Mouse (Mus musculus) naive thymus-derived CD4-positive, alpha-beta T cell, adult 2 months (primary cell): ENCODE measurements around the gene Cd164l2.

Experiments used
- DNase-seq: peaks from one replicate; pipeline ENCODE4 v3.0.0-alpha.2; 2011; ENCODE audit warnings: low read depth

Gene Cd164l2

DNA sequence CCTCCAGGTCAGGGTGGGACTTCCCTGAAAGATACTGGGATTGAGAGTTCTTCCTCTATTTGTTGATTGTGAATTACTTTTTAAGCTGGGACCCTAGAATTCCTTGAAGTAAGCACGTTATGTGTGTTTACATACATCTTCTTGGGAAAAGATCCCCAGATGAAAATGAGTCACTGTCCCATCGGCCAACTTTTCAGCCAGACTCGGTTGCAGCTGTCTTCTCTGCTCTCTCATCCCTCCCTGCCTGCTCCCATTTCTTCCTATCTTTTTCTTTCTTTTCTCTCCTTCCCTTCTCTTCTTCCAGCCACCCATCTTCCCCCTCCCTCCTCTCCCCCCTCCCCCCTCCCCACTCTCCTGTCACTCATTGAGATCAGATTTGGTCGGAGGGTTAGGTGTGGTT lies 16.9 kb upstream of the Cd164l2 start:
- no peak for DNase-seq

DNA sequence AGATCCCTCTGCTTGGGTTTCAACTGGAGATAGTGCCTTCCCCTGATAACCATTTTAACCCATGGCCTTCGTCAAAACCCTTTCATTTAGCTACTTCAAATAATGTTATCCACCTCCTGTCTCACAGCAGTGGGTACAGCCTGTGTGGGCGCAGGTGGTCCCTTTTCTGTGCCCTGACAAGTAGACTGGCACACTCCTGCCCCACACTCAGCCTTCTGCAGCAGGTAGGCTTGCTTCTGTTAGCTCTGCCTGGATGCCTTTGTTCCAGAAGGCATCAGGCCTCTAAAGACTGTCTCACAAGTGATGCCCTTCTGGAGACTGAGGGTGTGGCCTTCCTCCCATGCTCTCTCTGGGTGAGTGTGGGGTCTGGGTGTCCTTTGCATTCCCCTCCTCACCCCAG lies 15.8 kb upstream of the Cd164l2 start:
- DNase-seq, result no peak

DNA sequence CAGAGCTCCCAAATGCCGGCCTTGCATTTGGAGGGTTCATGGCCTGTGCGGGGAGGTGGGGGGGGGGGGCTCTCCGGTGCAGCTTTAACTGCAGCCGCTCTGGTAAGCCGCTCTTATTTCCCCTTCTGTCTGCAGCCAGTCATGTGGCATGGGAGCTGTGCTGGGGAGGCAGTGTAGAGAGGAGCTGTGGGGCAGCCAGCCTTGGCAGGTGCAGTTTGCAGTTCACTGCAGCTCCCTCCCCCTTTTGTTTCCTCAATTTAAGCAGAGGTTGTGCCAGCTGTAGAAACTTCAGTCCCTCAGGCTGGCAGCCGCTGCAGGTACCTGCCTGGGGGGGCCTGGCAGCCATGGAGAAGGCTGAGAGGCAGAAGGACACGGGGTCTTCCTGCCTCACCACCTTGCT lies 15.1 kb upstream of the Cd164l2 start:
- no peak for DNase-seq

DNA sequence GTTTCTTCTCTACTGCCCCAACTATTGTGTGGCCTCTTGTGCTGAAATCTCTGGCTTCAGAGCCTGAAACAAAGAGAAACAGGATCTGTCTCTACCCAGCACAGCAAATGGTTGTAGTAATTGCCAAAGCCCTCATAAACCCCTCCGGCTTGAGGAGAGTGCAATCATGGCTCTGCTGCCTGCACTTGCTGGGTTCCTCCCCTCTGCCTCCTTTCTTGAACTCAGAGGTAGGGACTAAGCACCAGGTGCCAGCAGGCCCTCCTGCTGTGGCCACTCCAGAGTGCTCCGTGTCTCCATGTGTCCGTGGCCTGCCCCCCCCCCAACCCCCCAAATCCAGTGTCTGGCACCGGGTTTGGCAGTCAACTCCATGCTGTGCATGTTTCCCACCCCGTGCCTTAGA lies 14.6 kb upstream of the Cd164l2 start:
- no peak for DNase-seq

DNA sequence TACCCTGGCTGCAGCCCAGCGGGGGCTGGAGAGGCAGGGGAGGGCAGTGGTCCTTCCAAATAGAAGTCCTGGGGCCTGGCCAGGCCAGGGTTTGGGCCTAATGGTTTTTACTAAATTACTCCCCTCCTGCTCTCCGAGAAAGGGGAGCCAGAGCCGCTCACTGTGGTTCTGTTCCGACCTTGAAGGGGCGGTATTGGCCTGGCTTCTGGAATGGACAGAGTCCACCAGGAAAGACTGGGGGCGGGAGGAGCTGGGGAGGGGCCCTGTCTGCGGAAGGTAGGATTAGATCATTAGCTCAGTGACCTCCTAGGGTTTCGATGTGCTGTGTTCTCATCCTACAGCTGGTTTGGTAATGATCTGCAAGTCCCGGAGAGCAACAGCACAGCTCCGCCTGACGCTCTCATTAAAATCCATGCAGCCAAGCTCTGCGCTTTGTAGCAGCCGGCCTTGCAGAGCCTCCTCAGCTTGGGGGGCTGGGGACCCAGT lies 14.1 kb upstream of the Cd164l2 start:
- no peak for DNase-seq

DNA sequence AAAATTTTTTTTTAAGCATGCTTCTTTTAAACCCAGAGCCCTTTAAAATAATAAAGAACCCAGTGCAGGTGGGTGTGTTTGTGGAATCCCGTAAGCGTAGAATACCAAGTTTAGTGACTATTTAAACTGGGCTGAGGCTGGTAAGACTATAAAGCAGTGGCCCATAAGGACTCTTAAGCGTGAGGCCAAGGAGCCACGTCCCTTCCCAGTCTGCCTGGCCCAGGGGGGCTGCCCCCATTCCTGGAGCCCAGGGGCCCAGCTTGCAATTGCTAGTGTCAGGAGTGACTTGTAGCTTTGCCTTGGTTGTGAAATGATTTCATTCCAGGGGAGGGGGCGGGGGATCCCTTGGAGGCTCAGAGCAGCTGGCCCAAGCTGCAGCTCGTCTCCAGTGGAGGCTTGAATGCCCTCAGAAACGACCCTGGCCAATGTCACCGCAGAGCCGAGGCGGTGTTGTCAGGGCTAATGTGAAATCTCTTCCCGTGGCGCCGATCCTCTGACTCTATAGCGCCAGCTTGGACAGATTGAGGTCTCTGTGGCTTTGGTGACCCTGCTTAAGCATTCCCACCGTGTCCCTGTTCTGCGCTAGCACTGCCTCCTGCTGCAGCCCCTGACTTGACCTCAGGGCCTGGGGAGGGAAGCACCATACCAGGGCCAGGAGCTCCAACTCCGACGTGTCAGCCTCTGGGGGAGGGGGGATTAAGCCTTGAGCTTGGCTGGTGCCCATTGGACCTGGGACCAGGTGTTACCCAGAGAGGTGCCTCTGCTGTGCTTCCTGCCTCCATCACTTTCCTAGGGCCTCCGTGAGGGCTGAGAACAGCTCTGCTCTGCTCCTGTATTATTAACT lies 13.4 kb upstream of the Cd164l2 start:
- no peak for DNase-seq

DNA sequence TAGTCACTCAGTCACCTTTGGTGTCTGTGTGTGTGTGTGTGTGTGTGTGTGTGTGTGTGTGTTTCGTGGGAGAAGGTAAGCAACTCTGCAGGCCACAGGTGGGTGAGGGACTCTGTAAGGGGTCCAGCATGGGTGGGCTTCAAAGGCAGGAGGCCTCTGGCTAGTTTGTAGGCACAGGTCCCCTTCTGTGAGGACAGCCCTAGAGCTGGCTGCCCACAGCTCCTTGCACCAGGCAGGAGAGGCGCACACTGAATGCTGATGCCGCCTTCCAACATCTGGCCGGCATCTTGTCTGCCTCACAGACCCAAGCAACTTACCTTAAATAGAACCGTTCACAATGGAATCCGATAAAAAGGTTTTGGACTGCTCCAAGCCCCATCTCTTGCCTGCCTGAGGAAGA lies 12.2 kb upstream of the Cd164l2 start:
- DNase-seq, result no peak

DNA sequence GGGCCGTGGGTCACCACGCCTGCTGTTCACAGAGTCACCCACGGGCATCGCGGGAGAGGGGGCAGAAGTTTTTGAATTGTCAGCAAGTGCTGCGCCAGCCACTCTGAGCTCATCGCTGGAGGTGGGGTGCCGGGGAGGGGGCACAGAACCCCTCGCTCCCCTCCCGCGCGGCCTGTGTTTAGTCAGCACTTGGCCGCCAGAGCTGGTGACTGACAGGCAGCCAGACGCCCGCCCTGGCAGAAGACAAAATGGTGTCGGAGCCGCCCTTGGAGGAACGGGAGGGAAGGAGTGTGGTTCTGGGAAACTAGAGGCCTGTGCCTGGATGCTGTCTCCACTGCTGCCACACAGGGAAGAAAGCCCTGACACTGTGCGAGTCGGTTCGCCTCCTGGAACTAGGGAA lies 11.6 kb upstream of the Cd164l2 start:
- no peak for DNase-seq

DNA sequence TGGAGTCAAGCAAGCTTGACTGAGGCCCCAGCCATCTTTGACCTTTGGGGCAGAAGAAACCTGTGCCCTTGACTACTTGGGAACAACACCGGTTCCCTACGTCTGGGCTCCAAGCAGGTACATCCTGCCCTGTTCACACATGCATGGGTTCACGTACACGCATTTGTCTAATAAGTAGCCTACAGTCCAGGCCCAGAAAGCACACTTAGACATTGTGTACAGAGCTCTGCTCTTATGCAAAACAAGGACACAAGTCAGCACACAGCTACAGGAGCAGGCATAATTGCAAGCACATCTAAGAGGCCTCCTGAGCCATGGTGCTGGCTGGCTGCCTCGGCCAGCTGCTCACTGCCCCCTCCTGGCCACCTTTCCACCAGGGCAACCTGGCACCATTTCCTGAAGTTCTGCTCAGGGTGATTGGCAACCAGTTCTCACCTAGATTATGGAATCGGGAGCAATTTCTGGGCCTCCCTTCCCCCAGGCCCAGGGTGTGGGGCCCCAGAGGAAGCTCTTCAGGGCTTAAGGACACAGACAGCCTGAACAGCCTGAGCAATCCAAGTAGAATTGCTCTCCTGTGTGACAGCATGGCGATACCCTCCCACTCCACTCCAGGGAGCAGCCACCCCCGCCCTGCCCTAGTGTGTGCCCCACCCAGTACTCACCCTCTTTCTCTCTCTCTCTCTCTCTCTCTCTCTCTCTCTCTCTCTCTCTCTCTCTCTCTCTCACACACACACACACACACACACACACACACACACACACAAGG lies 10.7 kb upstream of the Cd164l2 start:
- DNase-seq, result peak; percentile 76

DNA sequence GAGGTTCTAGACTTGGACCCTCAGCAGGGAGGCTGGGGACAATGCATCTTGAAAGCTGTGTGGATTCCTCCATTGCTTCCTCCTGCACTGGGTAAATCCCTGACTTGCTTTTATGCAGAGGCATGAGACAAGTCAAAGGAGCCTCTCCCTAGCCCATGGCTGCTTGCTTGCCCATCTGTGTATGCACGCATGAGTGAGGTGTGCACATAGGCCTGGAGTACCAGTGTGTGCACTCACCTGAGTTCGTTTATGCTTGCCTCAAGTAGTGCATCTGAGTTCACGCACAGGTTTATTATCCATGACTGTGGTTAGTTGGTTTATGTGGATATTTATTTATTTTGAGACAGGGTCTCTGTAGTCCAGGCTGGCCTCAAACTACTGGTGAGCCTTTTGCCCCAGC lies 9.7 kb upstream of the Cd164l2 start:
- DNase-seq, result no peak

DNA sequence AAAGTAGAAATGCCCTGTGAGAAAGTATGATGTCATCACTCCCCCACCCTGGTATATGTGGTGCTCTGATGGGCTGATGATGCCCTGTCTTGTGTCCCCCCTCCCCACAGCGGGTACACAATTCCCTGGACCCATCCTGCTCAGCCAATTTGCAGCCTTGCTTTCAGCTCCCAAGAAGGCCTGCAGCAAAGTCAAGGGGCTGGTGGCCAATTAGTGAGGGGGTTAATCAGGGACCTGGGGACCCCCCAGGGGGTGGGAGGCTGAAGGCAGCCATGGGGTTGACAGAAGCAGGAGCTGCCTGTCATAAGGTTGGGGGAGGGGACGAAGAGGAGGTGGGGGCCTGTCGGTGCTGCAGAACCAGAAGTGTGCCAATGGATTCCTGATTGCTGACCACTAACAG lies 8.3 kb upstream of the Cd164l2 start:
- DNase-seq, result no peak

DNA sequence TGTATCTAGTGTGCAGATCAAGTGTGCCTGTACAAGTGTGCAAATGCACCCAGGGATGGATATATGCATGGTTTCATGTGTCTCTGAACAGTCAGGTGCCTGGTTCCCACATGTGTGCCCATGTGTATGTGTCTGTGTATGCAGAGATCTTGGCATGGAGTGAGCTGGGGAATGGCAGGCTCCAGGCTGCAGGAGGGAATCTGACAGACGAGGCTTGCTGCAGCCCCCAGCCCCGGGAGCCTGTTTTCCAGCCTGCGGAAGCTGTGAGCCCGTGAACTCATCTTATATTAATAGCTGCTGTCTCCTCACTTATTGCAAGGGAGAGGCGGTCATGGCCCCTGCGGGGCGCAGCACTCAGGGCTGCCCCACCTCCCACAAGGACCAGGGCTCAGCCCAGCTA lies 7.6 kb upstream of the Cd164l2 start:
- no peak for DNase-seq

DNA sequence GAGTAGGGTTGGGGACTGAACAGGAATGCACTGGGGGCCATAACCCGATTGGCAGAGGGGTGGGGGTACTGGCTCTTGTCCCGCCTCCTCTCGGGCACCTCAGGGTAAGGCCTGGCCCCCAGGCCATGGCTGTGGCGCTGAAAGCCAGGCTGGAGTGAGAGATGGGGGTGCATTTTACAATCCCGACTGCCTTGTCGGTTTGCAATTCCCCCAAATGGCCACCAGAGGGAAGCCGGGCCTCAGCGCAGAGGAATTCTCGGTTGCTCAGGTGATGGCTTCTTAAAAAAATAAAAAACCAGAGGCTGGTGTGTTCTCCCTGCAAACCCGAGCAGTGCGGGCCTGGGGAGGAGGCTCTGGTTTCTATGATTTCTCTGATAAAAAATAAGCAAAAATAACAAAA lies 2.6 kb upstream of the Cd164l2 start:
- peak; percentile 84 for DNase-seq

DNA sequence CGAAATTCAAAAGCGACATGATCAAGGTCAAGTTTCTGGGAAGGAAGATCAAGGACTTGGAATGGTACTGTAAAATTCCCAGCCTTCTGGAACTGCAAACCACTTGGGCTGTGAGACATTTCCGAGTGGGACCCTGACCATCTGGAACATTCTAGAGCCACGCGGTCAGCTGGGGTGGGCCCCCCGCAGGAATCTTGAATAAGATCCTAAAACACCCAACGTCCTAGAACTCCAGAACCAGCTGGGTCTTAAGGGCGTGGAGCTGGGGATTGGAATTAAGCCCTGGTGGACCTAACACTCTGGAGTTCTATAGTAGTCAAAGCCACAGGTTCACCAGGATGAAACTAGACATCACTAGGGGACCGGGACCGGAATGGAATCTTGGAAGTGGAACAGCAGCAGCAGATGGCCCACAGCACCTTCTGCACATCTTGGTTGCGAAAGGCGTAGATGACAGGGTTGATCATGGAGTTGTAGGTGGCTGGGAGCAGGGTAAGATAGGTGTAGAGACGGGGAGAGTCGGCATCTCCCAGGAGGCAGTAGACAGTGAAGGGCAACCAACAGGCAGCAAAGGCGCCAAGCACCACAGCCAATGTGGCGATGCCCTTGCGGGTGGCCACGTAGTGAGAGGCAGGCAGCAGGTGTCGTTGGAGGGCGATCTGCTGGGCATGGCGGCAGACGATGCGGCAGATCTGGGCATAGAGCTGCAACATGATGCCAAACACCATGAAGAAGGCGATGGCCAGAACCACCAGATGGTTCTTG lies 1.7 kb upstream of the Cd164l2 start:
- peak; percentile 28 for DNase-seq

DNA sequence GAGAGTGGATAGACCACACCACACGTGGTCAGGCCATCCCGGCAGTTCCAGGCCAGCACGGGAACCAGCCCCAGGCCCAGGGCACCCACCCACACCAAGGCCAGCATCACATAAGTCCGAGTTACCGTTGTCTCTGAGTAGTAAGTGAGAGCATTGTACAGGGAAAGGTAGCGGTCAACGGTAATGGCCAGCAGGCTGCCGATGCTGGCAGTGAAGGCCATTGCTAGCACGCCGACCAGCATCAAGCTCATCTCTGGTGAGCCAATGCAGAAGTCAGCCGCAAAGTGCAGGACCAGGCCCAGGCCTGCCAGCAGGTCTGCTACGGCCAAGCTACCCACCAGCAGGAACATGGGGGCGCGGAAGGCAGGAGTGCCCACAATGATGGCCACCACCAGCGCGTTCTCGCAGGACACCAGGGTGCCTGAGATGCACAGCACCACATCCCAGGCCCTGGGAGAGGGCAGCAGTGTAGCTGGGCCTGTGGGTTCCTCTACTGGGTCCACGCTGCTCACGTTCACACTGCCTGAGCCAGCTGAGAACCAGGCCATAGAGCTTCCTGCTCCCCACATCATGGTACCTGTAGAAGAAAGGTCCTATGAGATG lies 1.0 kb upstream of the Cd164l2 start:
- DNase-seq, result no peak

DNA sequence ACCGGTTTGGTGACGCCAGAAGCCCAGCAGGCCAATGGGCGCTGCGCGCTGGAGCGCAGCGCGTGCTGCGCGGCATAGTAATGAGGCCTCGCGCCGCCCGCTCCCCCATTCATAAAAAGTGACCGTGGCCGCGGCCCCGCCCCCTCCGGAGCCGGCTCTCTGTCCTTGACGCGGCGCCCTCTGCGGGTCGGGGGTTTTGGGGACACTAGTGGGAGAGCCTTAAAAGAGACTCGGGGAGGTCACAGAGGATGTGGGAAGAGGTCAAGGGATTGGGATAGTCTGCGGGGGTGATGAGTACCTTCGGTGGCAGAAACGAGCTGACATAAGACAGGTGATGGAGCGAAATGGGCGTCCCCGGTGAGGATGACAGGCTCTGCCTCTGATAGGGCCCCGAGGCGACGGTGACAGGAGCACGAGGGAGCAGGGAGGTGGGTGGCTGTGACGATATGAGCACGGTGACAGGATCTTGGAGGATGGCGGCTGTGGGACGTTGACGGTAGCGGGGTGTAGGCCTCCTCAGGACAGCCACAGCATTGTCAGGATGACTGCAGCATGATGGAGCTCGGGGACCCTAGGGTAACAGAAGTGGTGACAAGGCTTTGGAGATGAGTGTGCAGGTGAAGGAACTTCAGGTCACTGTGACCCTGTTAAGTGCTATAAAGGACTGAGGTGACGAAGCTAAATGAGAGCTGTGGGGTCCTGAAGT lies 784 bp downstream of the Cd164l2 start:
- DNase-seq, result peak; percentile 82

DNA sequence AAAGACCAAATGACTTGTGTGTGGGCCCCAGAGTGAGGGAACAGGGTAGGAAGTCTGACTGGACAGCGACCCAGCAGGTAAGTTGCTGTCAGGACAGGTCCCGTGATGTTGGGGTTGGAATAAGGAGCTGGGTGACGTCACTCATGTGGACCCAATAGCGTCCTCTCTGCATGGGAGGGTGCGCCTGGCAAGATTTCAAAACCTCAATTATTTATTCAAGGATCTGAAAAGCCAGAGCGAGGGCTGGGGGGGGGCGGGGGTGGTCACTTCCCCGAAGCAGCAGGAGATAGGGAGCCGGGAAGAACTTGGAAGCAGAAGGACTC lies 1.3 kb downstream of the Cd164l2 start:
- no peak for DNase-seq

DNA sequence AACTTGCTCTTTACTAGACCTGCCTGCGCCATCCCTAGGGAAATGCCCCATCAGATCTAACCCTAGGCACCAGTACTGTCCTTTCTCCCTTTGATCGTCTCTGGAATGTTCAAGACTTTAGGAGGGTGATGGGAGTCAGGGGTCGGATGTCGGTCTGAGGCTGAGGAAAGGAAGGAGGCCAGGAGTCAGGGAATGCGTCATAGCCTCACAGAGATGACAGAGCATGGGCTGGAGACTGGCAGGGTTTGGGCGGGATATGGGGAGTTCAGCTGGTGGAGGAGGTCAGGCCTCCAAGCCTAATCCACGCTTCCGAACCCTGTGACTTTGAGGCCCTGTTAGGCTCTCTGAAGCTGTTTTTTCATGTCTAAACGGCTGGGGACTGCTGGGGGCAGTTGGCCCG lies 1.7 kb downstream of the Cd164l2 start:
- DNase-seq, result no peak

DNA sequence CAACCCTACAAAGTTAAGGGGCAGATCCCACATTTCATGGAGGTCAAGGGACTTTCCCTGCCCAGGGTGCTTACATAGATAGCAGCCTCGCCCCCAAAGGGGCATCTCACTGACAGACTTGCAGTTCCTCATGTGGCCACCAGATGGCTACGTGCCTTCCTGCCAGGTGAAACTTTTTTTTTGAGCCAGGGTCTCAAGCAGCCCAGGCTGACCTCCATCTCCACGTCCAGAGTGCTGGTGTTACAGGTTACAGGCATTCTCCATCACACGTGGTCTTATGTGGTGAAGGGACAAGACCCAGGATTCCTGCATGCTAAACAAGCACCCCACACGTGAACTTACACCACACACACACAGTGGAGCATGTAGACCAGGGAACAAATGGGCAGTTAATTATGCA lies 5.7 kb downstream of the Cd164l2 start:
- peak; percentile 84 for DNase-seq

DNA sequence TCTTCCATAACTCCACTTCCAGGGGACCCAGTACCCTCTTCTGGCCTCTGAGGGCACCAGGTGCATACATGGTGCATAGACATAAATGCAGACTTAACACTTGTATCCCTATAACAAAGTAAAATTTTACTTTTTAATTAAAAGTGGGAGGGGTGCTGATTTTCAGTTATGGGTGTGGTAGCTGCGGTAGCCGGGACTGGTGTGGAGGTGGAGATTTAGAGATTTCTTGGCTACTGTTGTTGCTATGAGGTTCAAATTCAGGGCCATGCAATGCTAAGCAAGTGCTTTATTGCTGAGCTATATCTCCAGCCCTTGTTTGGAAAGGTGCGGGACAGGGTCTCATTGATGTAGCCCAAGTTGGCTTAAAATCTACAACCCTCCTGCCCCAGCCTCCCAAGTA lies 6.8 kb downstream of the Cd164l2 start:
- no peak for DNase-seq

DNA sequence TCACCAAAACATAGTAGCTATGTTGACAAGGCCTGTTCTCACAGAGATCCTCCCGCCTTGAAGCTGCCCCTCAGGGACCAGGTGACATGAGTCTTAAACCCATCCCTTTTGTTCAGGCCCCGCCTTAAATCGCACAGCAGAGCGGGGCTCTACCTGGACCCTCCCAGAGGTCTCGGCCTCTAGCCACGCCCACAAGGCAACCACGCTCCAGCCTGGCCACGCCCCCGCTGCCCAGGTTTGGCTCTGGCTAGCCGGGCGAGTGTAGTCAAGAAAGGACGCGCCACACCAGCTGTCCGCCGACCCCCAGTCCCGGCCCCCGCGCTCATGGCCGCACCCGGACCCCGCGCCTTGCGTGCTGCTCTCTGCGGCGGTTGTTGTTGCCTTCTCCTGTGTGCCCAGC lies 8.7 kb downstream of the Cd164l2 start:
- DNase-seq, result no peak

DNA sequence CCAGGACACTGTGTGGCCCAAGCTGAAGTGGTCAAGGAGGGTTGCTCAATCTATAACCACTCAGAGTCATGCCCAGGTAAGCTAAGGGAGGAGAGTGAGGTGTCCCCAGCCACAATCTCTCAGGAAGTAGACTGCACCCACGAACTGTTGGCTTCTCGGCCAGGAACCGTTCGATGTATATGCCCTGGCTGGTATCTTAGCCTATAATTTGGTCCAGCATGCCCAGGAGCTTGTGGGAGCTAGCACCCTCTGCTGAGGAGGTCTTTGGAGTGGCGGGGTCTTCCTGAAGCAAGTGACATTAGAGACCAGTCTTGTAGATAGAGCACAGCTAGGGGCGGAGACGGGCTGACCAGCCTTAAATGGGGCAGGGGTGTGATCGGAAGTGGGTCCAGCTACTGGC lies 9.8 kb downstream of the Cd164l2 start:
- DNase-seq, result no peak
